Mouse (Mus musculus) limb, embryonic 15.5 days (tissue): ENCODE results near the gene Tor3a. TPM values are rescaled to one million over a fixed set of nuclear protein-coding genes. Genes with fewer than 3 reads are reported as not detected.

Source experiments
- ATAC-seq: fragments of 200-750 bp; cut with Nextera tagmentation; 2 replicates; pipeline ENCODE4 v1.8.0; 2017; ENCODE audit warnings: low read depth, moderate TSS enrichment; ENCODE audit not compliant: insufficient number of reproducible peaks, low FRiP score, low TSS enrichment
- H3K27ac ChIP-seq: fragments of 300-500 bp; sonication (generic); 2 replicates; pipeline ENCODE4 v1.5.1; 2015; ENCODE audit warnings: moderate library complexity, mild to moderate bottlenecking, inconsistent platforms
- H3K27me3 ChIP-seq: fragments of 300-500 bp; sonication (generic); 2 replicates; pipeline ENCODE4 v1.6.1; 2015; ENCODE audit warnings: inconsistent platforms
- H3K36me3 ChIP-seq: fragments of 300-500 bp; sonication (generic); 2 replicates; pipeline ENCODE4 v1.6.1; 2015; ENCODE audit warnings: inconsistent platforms
- H3K4me1 ChIP-seq: fragments of 300-500 bp; sonication (generic); 2 replicates; pipeline ENCODE4 v1.6.1; 2015; ENCODE audit warnings: inconsistent platforms
- H3K4me2 ChIP-seq: fragments of 300-500 bp; sonication (generic); 2 replicates; pipeline ENCODE4 v1.6.1; 2015; ENCODE audit warnings: mild to moderate bottlenecking, inconsistent platforms
- H3K4me3 ChIP-seq: fragments of 300-500 bp; sonication (generic); 2 replicates; pipeline ENCODE4 v1.5.1; 2015; ENCODE audit warnings: mild to moderate bottlenecking, inconsistent platforms
- H3K9ac ChIP-seq: fragments of 300-500 bp; sonication (generic); 2 replicates; pipeline ENCODE4 v1.6.1; 2015; ENCODE audit warnings: inconsistent platforms
- H3K9me3 ChIP-seq: fragments of 300-500 bp; sonication (generic); 2 replicates; pipeline ENCODE4 v1.6.1; 2016; ENCODE audit warnings: inconsistent platforms
- WGBS: fragments of 180-500 bp; shearing (Covaris S2); methylation state at CpG from one replicate; pipeline ENCODE4 v1.1.7; 2015; 5-methylcytosine and 5-hydroxymethylcytosine counted together
- polyA plus RNA-seq: library from polyadenylated mRNA; unstranded; fragments of >200 nt; fragmentation: Nextera tagmentation; extraction: Ambion mirVana; gene quantifications from 2 replicates; pipeline ENCODE4 v1.2.1, GENCODE M21; 2015

Gene Tor3a
- polyA plus RNA-seq, 1 experiment from 2014 or later = 13.9 TPM

DNA sequence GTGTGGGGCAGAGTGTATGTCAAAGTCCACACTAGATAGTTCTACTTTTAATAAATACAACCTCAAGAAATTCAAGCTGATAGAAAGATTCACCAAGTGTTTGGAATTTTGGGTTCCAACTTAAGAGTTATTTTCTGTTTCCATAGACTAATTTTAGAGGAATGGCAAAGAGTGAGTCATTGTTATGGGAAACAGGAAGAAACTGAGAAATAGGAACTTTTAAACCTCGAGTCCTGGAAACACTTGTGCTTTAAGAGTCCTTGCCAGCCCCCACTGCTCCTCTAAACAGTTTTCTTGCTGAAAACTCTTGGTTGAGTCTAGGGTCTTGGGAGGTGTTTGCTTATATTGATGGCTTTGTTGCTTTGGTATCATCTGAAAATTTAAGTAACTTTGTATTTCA lies 49.9 kb downstream of the Tor3a start:
- H3K9ac ChIP-seq = no peak overlapping the region
- no peak for ATAC-seq
- H3K27me3 ChIP-seq = no peaks in the 10 kb centered on the region
- H3K27ac ChIP-seq = no peak overlapping the region
- no peaks in the 10 kb centered on the region for H3K9me3 ChIP-seq
- H3K4me3 ChIP-seq = no peak overlapping the region
- H3K4me2 ChIP-seq = no peak overlapping the region
- peaks cover 19% of the 10 kb centered on the region for H3K36me3 ChIP-seq
- WGBS = 54% methylated on average over 1 of the region's 1 CpGs
- H3K4me1 ChIP-seq = no peaks in the 10 kb centered on the region

DNA sequence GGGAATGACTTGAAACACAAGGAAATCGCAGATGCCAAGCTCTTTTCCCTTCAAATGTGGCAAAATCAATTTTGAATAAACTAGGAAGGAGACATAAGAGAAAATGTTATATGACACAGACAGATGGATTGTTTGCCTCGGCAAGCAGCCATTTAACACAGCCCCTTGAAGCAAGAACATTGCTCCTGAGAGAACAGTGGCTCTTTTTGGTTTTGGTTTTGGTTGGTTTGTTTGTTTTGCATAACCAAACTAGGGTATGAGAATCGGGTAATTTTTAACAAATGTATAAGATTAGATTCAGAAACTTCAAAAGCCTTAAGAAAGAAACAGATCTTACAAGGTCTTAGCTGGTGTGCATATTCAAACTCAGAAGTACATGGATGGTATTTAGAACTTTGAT lies 53.2 kb downstream of the Tor3a start:
- H3K36me3 ChIP-seq = peaks cover 13% of the 10 kb centered on the region
- no peak for ATAC-seq
- no peak overlapping the region for H3K9ac ChIP-seq
- H3K9me3 ChIP-seq = no peaks in the 10 kb centered on the region
- no peak overlapping the region for H3K4me2 ChIP-seq
- H3K4me3 ChIP-seq = no peak overlapping the region
- H3K4me1 ChIP-seq = peaks cover 9% of the 10 kb centered on the region
- no peak overlapping the region for H3K27ac ChIP-seq
- WGBS = 75% methylated on average over 3 of the region's 3 CpGs
- H3K27me3 ChIP-seq = no peaks in the 10 kb centered on the region

DNA sequence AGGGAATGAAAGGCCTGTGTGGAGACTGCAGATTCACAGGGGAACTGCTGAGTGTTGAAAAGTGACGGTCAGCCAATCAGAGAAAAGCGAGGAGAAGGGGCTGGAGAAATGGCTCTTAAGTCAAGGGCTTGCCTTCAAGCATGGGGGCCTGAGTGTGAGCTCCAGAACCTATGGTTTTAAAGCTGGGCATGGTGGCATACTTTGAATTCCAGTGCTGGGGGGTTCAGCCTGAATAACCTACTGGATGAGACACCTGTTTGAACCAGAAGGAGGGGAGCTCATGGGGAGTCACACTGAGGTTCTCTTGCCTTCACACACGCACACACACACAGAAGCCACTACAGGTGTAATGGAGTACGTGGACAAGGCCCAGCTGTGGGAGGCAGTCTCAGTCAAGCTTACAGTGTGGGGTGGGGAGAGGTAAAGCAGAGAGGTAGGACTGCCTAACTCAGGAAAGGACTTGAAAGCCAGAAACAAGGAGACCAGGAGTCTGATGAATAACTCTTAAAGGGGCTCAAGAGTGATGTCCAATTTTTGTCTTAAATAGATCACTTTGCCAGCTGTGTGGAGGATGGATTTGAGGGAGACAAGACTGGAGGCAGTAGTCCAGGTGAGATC lies 53.8 kb downstream of the Tor3a start:
- Histone ChIP-seq H3K27me3 (no peaks in the 10 kb centered on the region), H3K4me1 (peaks cover 15% of the 10 kb centered on the region), H3K36me3 (peaks cover 7% of the 10 kb centered on the region), H3K27ac (no peak overlapping the region), H3K9me3 (no peaks in the 10 kb centered on the region), H3K9ac (no peak overlapping the region), H3K4me2 (no peak overlapping the region), H3K4me3 (no peak overlapping the region)
- no peak for ATAC-seq
- WGBS = 70% methylated on average over 4 of the region's 4 CpGs

DNA sequence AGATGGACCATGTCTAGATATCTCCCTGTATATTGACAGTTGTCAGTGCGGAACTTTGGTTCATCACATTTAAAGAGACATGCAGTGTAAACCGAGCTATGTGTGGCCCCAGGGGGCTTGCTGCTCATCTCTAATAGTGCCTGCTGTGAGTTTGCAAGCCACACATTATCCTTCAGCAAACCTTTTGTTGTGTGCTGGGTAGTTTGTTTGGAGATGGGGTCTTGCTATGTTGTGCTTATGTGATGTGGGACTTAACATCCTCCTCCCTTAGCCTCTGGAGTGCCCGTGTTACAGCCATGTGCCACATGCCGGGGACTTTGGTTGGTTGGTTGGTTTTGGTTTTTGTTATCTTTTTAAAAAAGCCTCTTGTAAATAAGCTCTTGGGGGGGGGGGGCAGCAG lies 56.3 kb downstream of the Tor3a start:
- no peak overlapping the region for H3K4me3 ChIP-seq
- H3K27me3 ChIP-seq = no peaks in the 10 kb centered on the region
- peaks cover 25% of the 10 kb centered on the region for H3K4me1 ChIP-seq
- H3K9ac ChIP-seq = no peak overlapping the region
- H3K36me3 ChIP-seq = peaks cover 4% of the 10 kb centered on the region; the same call in 1 of the 2 replicates
- H3K4me2 ChIP-seq = no peak overlapping the region
- ATAC-seq = no peak
- no peaks in the 10 kb centered on the region for H3K9me3 ChIP-seq
- no peak overlapping the region for H3K27ac ChIP-seq
- WGBS = 69% methylated on average over 4 of the region's 4 CpGs

DNA sequence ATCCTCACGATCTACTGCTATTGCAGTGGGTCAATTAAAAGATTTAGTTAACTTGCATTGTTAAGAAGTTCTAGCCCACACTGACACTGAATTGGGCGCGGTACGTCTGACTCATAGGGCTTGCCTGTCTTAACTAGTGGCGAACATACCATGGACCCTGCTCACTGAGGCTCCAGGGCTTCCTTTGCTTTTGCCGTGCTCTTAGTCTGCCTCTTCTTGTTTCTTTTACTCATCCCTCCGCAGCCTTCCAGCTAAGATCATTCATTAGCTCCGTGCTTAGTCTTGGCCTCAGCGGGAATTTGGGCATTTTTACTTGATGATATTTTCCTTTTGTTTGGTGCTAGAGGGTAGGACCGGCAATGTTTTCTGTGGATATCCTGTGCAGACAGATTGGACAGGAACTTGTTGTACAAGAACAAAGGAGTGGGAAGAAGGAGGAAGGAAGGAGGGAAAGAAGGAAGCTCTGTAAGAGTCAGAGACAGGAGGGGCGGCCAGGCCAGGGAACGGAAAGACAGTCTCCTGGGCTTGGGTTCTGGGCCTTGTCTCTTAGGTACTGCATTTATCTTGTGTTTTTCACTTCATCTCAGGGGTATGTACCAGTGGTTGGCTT lies 57.1 kb downstream of the Tor3a start:
- Histone ChIP-seq H3K4me3 (no peak overlapping the region), H3K4me2 (peak overlapping the region; percentile 19; the same call in 1 of the 2 replicates), H3K36me3 (no peaks in the 10 kb centered on the region), H3K27ac (peak overlapping the region; percentile 67), H3K27me3 (no peaks in the 10 kb centered on the region), H3K9me3 (no peaks in the 10 kb centered on the region), H3K4me1 (peaks cover 25% of the 10 kb centered on the region), H3K9ac (no peak overlapping the region)
- 44% methylated on average over 12 of the region's 12 CpGs for WGBS
- ATAC-seq = no peak

DNA sequence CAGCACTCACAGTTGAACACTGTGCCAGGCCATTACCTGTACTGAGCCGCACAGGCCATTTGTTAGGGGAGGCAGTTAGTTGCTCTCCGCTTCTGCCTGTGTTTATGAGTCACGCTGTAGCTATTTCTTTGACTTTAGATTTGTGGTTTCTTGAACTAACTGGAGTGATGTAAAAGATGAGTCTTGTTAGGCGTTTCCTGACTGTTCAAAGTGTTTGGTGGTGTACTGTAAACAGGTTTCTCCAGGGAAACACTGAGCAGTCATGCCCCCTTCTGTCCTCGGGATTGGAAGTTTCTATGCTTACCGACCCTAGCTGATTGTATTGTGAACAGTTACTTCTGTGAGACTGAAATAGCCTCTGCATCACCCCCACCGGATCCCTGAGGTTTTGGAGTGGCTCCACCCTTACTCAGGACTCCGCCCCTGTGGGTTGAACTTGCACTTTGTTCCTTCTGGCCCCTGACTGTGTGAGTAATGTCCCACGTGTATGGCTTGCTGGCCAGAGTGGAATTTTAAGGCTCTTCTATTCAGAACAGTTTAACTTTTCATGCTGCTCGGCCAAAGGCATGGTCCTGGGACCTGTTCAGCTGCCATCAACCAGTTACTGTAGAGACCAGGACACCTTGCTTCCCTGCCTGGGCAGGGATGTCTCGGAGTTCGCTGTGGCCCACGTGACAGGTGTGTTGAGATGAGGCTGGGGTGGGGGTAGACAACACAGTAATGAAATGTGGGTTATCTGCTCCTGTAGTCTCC lies 58.6 kb downstream of the Tor3a start:
- Histone ChIP-seq H3K27me3 (no peaks in the 10 kb centered on the region), H3K4me2 (peak overlapping the region; percentile 35), H3K9ac (no peak overlapping the region), H3K4me3 (peak overlapping the region; percentile 14; the same call in 1 of the 2 replicates), H3K4me1 (peaks cover 25% of the 10 kb centered on the region), H3K27ac (peak overlapping the region; percentile 79), H3K9me3 (no peaks in the 10 kb centered on the region), H3K36me3 (no peaks in the 10 kb centered on the region)
- 15% methylated on average over 13 of the region's 13 CpGs for WGBS
- peak; percentile 83 for ATAC-seq

DNA sequence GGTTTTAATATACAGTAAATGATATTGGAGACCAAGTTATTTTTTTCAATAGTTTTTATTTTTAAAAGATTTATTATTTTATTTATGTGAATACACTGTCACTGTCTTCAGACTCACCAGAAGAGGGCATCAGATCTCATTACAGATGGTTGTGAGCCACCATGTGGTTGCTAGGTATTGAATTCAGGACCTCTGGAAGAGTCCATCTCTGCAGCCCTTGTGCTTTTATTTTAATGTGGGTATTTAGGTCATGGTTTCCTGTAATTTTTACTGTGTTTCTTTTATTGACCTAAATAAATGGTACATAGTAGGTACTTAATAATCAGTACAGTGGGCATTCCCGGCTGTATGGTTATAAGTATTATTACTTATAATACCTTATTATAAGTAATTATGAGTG lies 59.4 kb downstream of the Tor3a start:
- WGBS = 56% methylated on average over 1 of the region's 1 CpGs
- no peaks in the 10 kb centered on the region for H3K9me3 ChIP-seq
- no peak overlapping the region for H3K4me2 ChIP-seq
- H3K4me3 ChIP-seq = no peak overlapping the region
- H3K9ac ChIP-seq = no peak overlapping the region
- H3K4me1 ChIP-seq = peaks cover 25% of the 10 kb centered on the region
- H3K27ac ChIP-seq = 0 out of 2 replicates have a peak overlapping the region, but pooled peaks have one; percentile 79
- H3K36me3 ChIP-seq = no peaks in the 10 kb centered on the region
- ATAC-seq = no peak
- H3K27me3 ChIP-seq = no peaks in the 10 kb centered on the region

DNA sequence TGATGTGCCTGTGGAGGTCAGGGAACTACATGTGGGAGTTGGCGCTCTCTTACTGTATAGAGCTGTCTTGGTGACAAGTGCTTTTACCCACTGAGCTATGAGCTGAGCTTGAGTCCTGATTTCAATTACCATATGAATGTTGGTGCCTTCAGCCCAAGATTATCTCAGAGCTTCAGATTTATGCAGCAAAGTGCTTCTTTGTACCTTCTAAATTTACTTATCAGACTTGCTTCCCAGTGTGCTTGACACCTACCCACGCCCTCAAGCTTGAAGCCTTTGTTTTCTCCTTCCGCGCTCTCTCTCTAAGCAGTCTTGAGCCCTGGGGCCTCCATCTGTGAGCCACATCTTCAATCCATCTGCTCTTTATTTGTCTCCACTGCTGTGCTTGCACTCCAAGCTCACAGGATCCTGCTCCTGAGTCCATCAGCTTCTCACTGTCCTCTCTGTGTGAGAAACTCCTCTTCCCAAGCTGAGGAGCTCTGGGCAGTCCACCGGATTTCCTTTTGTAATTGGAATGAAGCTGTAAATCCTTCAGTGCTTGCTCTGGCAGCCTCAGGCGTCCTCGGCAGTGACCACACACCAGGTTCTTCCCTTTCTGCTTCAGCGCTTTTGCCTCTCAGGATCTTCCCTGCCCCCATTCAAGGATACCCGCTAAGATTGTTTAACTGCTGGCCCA lies 60.2 kb downstream of the Tor3a start:
- Histone ChIP-seq H3K9ac (no peak overlapping the region), H3K4me2 (no peak overlapping the region), H3K9me3 (no peaks in the 10 kb centered on the region), H3K4me1 (peaks cover 25% of the 10 kb centered on the region), H3K4me3 (no peak overlapping the region), H3K27me3 (no peaks in the 10 kb centered on the region), H3K36me3 (no peaks in the 10 kb centered on the region), H3K27ac (peak overlapping the region; percentile 69)
- no peak for ATAC-seq
- 29% methylated on average over 9 of the region's 9 CpGs for WGBS

DNA sequence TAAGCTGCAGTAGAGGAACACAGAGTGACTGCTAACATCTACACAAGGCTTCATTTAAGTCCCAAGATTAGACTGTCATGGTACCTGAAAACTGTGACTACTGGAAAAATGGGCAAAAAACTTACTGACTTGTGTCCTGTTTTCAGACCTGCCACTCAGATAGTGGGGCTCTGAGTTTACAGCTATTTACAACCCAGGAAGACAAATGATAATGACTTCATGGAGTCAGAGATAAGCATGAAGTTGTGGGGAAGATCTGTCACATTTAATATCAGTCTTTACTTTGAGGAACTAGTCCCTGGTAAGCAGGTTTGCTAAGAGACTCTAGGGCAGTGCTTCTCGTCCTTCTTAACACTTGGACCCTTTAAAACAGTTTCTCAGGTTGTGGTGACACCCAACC lies 63.9 kb downstream of the Tor3a start:
- no peak overlapping the region for H3K4me2 ChIP-seq
- H3K9ac ChIP-seq = no peak overlapping the region
- H3K9me3 ChIP-seq = no peaks in the 10 kb centered on the region
- WGBS = 81% methylated on average over 1 of the region's 1 CpGs
- no peak for ATAC-seq
- H3K36me3 ChIP-seq = no peaks in the 10 kb centered on the region
- H3K4me1 ChIP-seq = peaks cover 12% of the 10 kb centered on the region
- H3K27me3 ChIP-seq = no peaks in the 10 kb centered on the region
- H3K27ac ChIP-seq = no peak overlapping the region
- H3K4me3 ChIP-seq = no peak overlapping the region

DNA sequence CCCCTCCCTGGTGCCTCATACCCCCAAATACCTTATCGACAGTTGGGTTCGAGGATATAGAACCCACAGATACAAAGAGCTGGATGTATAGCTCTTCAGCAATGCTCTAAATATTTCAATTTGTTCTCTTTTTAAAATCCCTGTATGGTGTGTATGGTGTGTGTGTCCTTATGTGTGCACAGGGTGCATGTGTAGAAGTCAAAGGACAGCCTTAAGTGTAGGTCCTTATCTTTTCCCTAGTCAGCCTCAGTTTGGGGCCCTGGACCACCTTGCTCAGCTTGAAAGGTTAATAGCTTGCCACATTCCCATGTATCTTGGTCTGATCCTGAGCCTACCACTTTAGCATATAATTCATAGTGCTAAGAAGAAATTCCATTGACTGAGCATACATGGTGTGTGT lies 65.7 kb downstream of the Tor3a start:
- no peaks in the 10 kb centered on the region for H3K36me3 ChIP-seq
- no peak for ATAC-seq

DNA sequence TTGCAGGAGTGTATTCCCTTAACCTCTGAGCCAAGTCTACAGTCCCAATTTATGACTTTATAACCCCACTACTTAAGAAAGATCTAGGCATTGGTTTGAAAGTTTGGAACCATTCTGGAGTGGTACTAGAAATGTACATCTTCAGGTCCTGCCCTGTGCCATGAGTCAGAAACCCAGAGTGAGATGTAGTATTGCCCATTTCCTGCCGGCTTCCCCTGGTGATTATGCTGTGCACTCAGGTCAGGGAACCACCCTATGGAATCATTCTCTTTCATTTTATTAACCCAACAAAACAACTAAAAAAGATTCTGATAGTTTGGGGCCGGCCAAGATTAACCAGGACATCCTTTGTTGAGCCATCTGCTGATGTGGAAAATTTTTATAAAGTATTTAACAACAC lies 68.2 kb downstream of the Tor3a start:
- ATAC-seq = no peak
- Histone ChIP-seq H3K4me2 (no peak overlapping the region), H3K9ac (no peak overlapping the region), H3K9me3 (no peaks in the 10 kb centered on the region), H3K27me3 (no peaks in the 10 kb centered on the region), H3K4me3 (no peak overlapping the region), H3K27ac (no peak overlapping the region), H3K36me3 (no peaks in the 10 kb centered on the region), H3K4me1 (0 out of 2 replicates have a peak, but pooled peaks cover 8% of the 10 kb centered on the region)
- 62% methylated on average over 2 of the region's 2 CpGs for WGBS

More for the DNA sequence above, 65.7 kb downstream of the Tor3a start:
- Histone ChIP-seq H3K4me3 (no peak overlapping the region), H3K4me1 (0 out of 2 replicates have a peak, but pooled peaks cover 8% of the 10 kb centered on the region), H3K9ac (no peak overlapping the region), H3K27me3 (no peaks in the 10 kb centered on the region), H3K9me3 (no peaks in the 10 kb centered on the region), H3K4me2 (no peak overlapping the region), H3K27ac (no peak overlapping the region)
- WGBS = 91% methylated on average over 2 of the region's 2 CpGs
